Mouse (Mus musculus): ENCODE results near the gene Bach2. TPM values are rescaled to one million over a fixed set of nuclear protein-coding genes. Genes with fewer than 3 reads are reported as not detected.

Bach2 gene
- total and polyA plus RNA-seq, 2 experiments from 2014 or later = 2.1 to 2.4 TPM

DNA sequence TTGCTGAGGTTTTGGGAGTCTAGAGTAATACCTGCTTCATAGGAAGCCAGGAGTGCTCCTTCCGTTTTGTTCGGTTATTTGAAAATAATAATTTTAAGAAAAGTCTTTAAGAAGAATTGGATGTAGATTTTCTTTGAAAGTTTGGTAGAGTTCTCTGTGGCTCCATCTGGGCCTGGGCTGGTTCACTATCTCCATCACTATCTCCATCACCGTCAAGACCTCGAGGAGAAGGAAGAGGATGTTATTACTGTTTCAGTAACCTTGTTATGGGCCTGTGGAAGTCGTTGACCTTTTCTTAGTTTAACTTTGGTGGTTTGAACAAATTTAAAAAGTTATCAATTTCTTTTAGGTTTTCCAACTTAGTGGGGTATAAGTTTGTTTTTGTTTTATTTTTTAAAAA lies 33.8 kb downstream of the Bach2 start:
- no peaks in the 10 kb centered on the region for H3K9me3 ChIP-seq (replicated peaks; ENCODE audit: control insufficient read depth, low read length)
- no peaks in the 10 kb centered on the region for H3K27me3 ChIP-seq (ENCODE audit: control insufficient read depth, insufficient read depth, low read length)
- H3K27ac ChIP-seq (ENCODE audit: low read depth) = no peak overlapping the region
- WGBS = 79% methylated on average over 5 of the region's 5 CpGs
- no peak for ATAC-seq (ENCODE audit: insufficient read depth, low read depth)
- no peak overlapping the region for H3K9ac ChIP-seq (replicated peaks; ENCODE audit: low read depth, low read length)
- no peak overlapping the region for H3K4me2 ChIP-seq (ENCODE audit: low read depth, low read length)
- H3K36me3 ChIP-seq (replicated peaks; ENCODE audit: control insufficient read depth, insufficient read depth, low read length) = no peaks in the 10 kb centered on the region
- DNase-seq (ENCODE audit: low spot score) = no peak
- H3K4me3 ChIP-seq (ENCODE audit: low read depth, low read length) = no peak overlapping the region
- H3K4me1 ChIP-seq (ENCODE audit: control insufficient read depth, insufficient read depth) = no peaks in the 10 kb centered on the region
- TF ChIP-seq CTCF (IDR thresholded peaks at IDR 0.05; ENCODE audit: low read depth) (no peak), EP300 (IDR thresholded peaks at IDR 0.05; ENCODE audit: low read depth) (no peak)

DNA sequence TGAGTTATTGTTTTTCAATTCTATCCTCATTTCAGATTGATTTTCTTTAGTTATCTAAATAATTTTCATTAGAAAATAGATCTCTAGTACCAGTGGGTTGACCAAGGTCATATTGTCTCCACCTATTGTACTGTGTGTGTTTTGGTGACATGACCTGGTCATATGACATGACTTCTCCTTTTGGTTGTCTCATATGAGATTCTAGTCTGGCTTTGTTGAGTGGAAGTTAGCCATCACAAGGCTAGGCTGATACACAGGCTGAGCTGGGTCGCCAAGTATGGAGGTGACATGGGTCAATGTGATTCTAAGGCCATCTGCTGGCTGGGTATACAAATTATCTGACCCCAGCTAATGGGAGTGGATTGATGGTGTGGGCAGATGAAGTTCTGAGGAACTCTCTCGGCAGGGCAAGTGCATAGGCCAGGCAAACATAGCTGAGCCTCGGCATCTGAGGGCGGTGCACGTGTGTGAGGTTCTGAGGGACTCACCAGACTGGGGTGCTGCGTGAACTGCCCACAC lies 36.2 kb downstream of the Bach2 start:
- H3K36me3 ChIP-seq (replicated peaks; ENCODE audit: control insufficient read depth, insufficient read depth, low read length) = no peaks in the 10 kb centered on the region

DNA sequence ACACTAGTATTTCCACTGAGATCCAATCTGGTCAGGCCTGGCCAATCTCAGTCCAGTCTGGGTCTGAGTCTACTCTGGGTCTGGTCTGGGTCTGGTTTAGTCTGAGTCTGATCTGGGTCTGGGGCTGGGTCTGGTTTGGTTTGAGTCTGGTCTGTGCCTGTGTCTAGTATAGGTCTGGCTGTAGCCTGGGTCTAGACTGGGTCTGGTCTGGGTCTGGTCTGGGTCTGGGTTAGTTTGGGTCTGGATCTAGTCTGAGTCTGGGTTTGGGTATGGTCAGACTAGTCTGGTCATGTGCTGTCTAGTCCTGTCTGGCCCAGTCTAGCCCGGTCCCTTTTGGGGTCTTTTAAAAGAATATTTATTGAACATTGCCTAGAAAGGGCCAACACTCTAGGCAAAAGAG lies 41.2 kb downstream of the Bach2 start:
- H3K9me3 ChIP-seq (replicated peaks; ENCODE audit: control insufficient read depth, low read length) = no peaks in the 10 kb centered on the region
- H3K27ac ChIP-seq (ENCODE audit: low read depth) = no peak overlapping the region
- ATAC-seq (ENCODE audit: insufficient read depth, low read depth) = no peak

More for the DNA sequence above, 36.2 kb downstream of the Bach2 start:
- DNase-seq (ENCODE audit: low spot score) = no peak
- H3K9me3 ChIP-seq (replicated peaks; ENCODE audit: control insufficient read depth, low read length) = no peaks in the 10 kb centered on the region
- TF ChIP-seq CTCF (IDR thresholded peaks at IDR 0.05; ENCODE audit: low read depth) = no peak
- TF ChIP-seq EP300 (IDR thresholded peaks at IDR 0.05; ENCODE audit: low read depth) = no peak
- H3K27ac ChIP-seq (ENCODE audit: low read depth) = no peak overlapping the region
- H3K4me1 ChIP-seq (ENCODE audit: control insufficient read depth, insufficient read depth) = no peaks in the 10 kb centered on the region
- ATAC-seq (ENCODE audit: insufficient read depth, low read depth) = no peak
- H3K9ac ChIP-seq (replicated peaks; ENCODE audit: low read depth, low read length) = no peak overlapping the region
- WGBS = 81% methylated on average over 6 of the region's 6 CpGs
- H3K4me3 ChIP-seq (ENCODE audit: low read depth, low read length) = no peak overlapping the region
- H3K4me2 ChIP-seq (ENCODE audit: low read depth, low read length) = no peak overlapping the region
- H3K27me3 ChIP-seq (ENCODE audit: control insufficient read depth, insufficient read depth, low read length) = no peaks in the 10 kb centered on the region

DNA sequence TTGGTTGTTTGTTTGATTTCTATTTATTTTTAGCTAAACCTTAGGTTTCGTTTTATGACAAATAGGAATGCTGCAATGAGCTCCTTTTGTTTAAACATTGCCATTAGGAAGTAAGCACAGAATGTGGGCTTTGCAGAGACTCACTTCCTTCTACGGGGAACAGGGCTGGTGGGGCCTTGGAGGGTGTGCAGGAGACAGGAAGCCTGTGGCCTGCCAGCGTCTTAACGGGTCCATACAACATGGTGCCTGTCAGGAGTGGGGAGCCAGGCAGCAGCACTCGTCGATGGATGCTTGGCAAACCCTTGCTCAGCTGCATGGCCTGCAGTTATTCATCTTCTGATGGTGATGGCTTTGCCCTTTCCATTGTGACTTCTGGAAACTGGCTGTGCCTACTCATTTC lies 41.8 kb downstream of the Bach2 start:
- no peak overlapping the region for H3K4me2 ChIP-seq (ENCODE audit: low read depth, low read length)
- WGBS = 48% methylated on average over 6 of the region's 6 CpGs
- H3K27me3 ChIP-seq (ENCODE audit: control insufficient read depth, insufficient read depth, low read length) = no peaks in the 10 kb centered on the region
- H3K4me1 ChIP-seq (ENCODE audit: control insufficient read depth, insufficient read depth) = no peaks in the 10 kb centered on the region
- H3K9ac ChIP-seq (replicated peaks; ENCODE audit: low read depth, low read length) = no peak overlapping the region
- no peak for ATAC-seq (ENCODE audit: insufficient read depth, low read depth)
- no peak for TF ChIP-seq CTCF (IDR thresholded peaks at IDR 0.05; ENCODE audit: low read depth)
- no peak for TF ChIP-seq EP300 (IDR thresholded peaks at IDR 0.05; ENCODE audit: low read depth)
- no peak overlapping the region for H3K4me3 ChIP-seq (ENCODE audit: low read depth, low read length)
- no peaks in the 10 kb centered on the region for H3K9me3 ChIP-seq (replicated peaks; ENCODE audit: control insufficient read depth, low read length)
- DNase-seq (ENCODE audit: low spot score) = no peak
- H3K27ac ChIP-seq (ENCODE audit: low read depth) = no peak overlapping the region
- H3K36me3 ChIP-seq (replicated peaks; ENCODE audit: control insufficient read depth, insufficient read depth, low read length) = no peaks in the 10 kb centered on the region

More for the DNA sequence above, 41.2 kb downstream of the Bach2 start:
- Histone ChIP-seq H3K9ac (replicated peaks; ENCODE audit: low read depth, low read length) (no peak overlapping the region), H3K4me1 (ENCODE audit: control insufficient read depth, insufficient read depth) (no peaks in the 10 kb centered on the region), H3K4me3 (ENCODE audit: low read depth, low read length) (no peak overlapping the region), H3K27me3 (ENCODE audit: control insufficient read depth, insufficient read depth, low read length) (no peaks in the 10 kb centered on the region), H3K36me3 (replicated peaks; ENCODE audit: control insufficient read depth, insufficient read depth, low read length) (no peaks in the 10 kb centered on the region), H3K4me2 (ENCODE audit: low read depth, low read length) (no peak overlapping the region)
- 96% methylated on average over 1 of the region's 1 CpGs for WGBS
- TF ChIP-seq CTCF (IDR thresholded peaks at IDR 0.05; ENCODE audit: low read depth) (no peak), EP300 (IDR thresholded peaks at IDR 0.05; ENCODE audit: low read depth) (no peak)
- DNase-seq (ENCODE audit: low spot score) = no peak

DNA sequence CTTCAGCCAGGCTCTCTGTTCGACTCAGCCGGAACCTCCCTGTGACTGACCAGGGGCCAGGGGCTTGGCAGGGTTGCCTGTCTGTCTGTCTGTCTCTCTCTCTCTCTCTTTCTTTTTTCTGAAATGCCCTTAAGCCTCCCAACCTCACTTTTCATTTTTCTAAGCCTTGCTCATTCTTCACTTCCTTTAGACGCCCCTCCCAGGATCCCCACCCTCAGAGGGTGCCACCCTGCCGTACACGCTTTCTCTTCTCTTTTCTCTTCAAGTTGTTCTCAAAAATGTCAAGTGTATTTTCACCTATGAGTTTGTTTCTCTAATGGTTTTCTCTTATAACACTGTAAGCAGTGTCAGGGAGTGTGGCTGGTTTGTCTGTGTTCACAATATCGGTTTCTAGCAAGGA lies 42.7 kb downstream of the Bach2 start:
- WGBS = 75% methylated on average over 6 of the region's 6 CpGs
- ATAC-seq (ENCODE audit: insufficient read depth, low read depth) (no peak), DNase-seq (ENCODE audit: low spot score) (no peak)
- Histone ChIP-seq H3K9ac (replicated peaks; ENCODE audit: low read depth, low read length) (no peak overlapping the region), H3K9me3 (replicated peaks; ENCODE audit: control insufficient read depth, low read length) (no peaks in the 10 kb centered on the region), H3K27ac (ENCODE audit: low read depth) (no peak overlapping the region), H3K4me3 (ENCODE audit: low read depth, low read length) (no peak overlapping the region), H3K27me3 (ENCODE audit: control insufficient read depth, insufficient read depth, low read length) (no peaks in the 10 kb centered on the region), H3K4me2 (ENCODE audit: low read depth, low read length) (no peak overlapping the region), H3K4me1 (ENCODE audit: control insufficient read depth, insufficient read depth) (no peaks in the 10 kb centered on the region), H3K36me3 (replicated peaks; ENCODE audit: control insufficient read depth, insufficient read depth, low read length) (no peaks in the 10 kb centered on the region)
- TF ChIP-seq CTCF (IDR thresholded peaks at IDR 0.05; ENCODE audit: low read depth) (no peak), EP300 (IDR thresholded peaks at IDR 0.05; ENCODE audit: low read depth) (no peak)

DNA sequence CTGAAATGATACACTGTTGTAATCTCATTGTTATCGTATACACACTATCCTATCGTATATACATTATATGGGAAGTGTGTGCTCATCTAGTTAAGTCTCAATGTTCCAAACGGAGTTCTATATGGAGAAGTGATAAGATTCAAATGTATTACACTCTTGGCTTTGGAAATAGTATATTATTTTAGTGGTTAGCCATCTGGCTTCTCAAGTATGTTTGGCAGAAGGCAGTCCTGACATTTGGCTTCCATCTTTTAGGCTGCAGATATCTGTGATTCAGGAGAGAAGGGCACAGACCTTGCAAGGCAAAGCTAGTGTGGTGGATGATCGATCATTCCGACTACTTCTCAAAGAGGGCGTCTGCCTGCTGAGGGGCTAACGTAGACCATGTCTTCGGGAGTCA lies 47.8 kb downstream of the Bach2 start:
- no peak overlapping the region for H3K27ac ChIP-seq (ENCODE audit: low read depth)
- no peak for DNase-seq (ENCODE audit: low spot score)
- no peaks in the 10 kb centered on the region for H3K36me3 ChIP-seq (replicated peaks; ENCODE audit: control insufficient read depth, insufficient read depth, low read length)
- H3K9me3 ChIP-seq (replicated peaks; ENCODE audit: control insufficient read depth, low read length) = no peaks in the 10 kb centered on the region
- no peak for TF ChIP-seq EP300 (IDR thresholded peaks at IDR 0.05; ENCODE audit: low read depth)
- no peak for TF ChIP-seq CTCF (IDR thresholded peaks at IDR 0.05; ENCODE audit: low read depth)
- no peak for ATAC-seq (ENCODE audit: insufficient read depth, low read depth)
- H3K4me2 ChIP-seq (ENCODE audit: low read depth, low read length) = no peak overlapping the region
- peaks cover 22% of the 10 kb centered on the region for H3K4me1 ChIP-seq (ENCODE audit: control insufficient read depth, insufficient read depth)
- WGBS = 85% methylated on average over 8 of the region's 8 CpGs
- H3K4me3 ChIP-seq (ENCODE audit: low read depth, low read length) = no peak overlapping the region
- no peak overlapping the region for H3K9ac ChIP-seq (replicated peaks; ENCODE audit: low read depth, low read length)
- H3K27me3 ChIP-seq (ENCODE audit: control insufficient read depth, insufficient read depth, low read length) = no peaks in the 10 kb centered on the region

Data from heart, postnatal 0 days (tissue).